Mouse (Mus musculus): ENCODE data around the gene Tipin.

Tipin gene

DNA sequence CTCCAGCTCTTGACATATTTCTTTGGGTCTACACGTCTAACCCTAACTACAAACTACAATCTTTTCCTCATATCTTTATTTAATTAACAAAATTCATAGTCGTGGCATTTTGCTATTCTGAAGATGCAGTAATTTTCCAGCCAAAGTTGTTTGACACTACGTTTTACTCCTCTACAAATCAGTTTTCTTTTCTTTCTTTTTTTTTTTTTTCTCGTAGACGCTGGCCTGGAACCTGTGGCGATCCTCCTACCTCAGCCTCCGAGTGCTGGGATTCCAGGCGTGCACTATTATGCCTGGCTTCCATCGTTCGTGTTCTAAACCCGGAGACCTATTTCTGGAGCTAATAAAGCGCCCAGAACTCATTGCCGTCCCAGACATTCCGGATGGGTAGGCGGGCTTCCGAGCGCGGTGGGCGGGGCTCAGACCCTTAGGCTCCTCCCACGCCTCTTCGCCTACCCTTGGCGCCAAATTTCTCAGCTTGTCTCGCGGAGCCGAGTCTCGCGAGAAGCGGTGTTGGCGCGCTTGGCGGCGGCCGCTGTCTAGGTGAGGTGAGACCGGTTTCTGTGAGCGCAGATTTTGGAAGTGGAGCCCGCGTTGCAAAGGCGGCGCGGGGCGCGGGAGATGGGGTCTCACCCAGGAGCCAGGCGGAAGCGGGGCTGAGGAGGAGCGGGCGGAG lies at the start of gene Tipin:
TSS of gene Tipin (plus strand) at position 477 of the 676 bp plus-strand sequence.
- 1% methylated on average over 46 of the region's 46 CpGs for WGBS

- 19% methylated on average over 3 of the region's 3 CpGs for WGBS
Measured at GRCm38 (mm10) chr9:64231674-64232073, 49.7 kb upstream of the Tipin start.

DNA sequence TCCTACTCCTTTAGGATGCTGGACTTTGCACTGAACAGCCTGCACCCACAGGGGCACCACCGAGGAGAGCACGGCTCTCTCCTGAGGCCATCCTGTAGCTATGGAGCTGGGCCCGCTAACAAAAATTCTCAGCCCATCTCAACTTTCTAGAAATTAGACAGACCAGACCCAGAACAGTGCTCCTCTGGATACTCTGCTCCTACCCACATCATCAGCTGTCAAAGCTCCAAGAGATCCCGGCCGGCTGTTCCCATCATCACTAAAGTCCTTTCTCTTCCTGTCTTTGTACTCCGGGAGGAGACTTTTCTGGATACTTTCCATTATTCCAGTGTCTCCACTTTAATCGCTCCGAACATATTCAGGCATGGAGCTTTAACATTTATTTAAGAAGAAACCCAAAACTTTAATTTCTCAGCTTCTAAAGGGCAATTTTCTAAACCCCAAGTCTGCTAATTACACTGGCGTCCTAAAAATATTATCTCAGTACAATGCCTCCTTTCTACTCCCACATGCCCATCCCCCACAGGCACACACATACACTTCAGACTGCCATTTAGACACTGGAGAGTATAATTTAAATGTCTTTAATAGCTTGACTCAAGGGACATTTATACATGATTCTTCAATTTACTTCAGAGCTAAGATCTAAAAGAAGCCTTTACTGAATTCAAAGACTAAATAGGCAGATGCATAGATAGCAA lies 49.0 kb upstream of the Tipin start:
- WGBS, result 32% methylated on average over 9 of the region's 9 CpGs

GRCm38 (mm10) chr9:64233656-64234055 lies 47.7 kb upstream of the Tipin start:
- WGBS, result 81% methylated on average over 5 of the region's 5 CpGs

- 95% methylated on average over 8 of the region's 8 CpGs for WGBS
Measured at GRCm38 (mm10) chr9:64234768-64235435, 46.5 kb upstream of the Tipin start, which contains the start of gene Uchl4. Gene Uchl4, plus strand, starts transcription at chr9:64235201.

- WGBS, result 97% methylated on average over 7 of the region's 7 CpGs
Measured at GRCm38 (mm10) chr9:64236056-64236455, 45.3 kb upstream of the Tipin start.

DNA sequence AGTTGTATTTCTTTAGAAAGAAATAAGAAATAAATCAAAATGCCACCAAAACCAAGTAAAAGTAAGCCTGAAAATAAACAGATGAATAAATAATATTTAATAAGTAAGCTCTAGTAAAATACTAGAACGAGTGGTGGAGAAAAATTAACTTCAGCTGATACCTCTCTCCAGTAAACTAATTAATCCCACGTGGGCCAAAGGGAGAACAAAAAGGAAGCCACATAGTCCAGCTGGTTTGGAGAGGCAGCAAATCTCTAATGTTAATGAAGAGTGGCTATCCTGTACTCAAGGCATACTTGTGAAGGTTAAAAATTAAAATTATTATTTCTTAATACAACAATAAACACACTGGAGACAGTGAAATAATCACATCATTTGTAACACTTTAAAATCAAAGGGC lies 41.3 kb upstream of the Tipin start:
- 51% methylated on average over 2 of the region's 2 CpGs for WGBS

DNA sequence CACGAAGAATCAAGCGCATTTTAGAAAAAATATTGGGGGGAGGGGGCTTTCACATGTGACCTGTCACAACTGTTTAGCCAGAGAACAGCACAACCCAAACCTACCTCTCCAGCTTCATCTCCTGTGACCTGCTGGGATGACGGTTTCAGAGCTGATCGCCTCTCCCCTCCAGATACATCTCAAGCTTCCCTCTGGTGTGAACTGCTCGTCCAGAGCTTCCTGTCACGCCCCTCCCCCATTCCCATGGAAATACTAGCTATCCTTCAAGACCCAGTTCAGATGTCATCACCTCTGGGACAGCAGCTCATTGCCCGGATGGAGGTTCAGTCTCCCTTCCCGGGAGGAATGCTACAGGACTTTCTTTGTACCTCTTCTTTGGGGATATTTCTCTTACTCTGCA lies 40.7 kb upstream of the Tipin start:
- 75% methylated on average over 8 of the region's 8 CpGs for WGBS

DNA sequence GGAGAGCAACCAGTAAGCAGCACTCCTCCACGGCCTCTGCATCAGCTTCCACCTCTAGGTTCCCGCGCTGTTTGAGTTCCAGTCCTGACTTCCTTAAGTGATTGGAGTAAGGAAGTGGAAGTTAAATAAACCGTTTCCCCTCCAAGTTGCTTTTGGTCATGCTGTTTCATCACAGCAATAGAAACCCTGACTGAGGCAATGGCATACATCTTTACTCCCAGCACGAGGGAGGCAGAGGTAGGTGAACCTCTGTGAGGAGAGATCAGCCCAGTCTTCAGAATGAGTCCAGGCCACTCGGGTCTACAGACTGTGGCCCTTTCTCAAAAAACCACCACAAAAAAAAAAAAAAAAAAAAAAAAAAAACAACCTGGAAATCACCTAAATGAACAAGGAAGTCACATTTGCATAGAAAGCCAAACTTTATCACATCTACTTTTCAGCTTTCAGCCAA lies 39.0 kb upstream of the Tipin start:
- 69% methylated on average over 6 of the region's 6 CpGs for WGBS

GRCm38 (mm10) chr9:64249371-64249770 lies 32.0 kb upstream of the Tipin start:
- WGBS, result 97% methylated on average over 1 of the region's 1 CpGs

GRCm38 (mm10) chr9:64252591-64253020 lies 28.8 kb upstream of the Tipin start:
- WGBS, result under 1% methylated on average over 16 of the region's 16 CpGs

- under 1% methylated on average over 89 of the region's 89 CpGs for WGBS
Measured at GRCm38 (mm10) chr9:64253021-64253904, 28.1 kb upstream of the Tipin start, which contains the start of gene Map2k1. Gene Map2k1, minus strand, starts transcription at chr9:64253631.

DNA sequence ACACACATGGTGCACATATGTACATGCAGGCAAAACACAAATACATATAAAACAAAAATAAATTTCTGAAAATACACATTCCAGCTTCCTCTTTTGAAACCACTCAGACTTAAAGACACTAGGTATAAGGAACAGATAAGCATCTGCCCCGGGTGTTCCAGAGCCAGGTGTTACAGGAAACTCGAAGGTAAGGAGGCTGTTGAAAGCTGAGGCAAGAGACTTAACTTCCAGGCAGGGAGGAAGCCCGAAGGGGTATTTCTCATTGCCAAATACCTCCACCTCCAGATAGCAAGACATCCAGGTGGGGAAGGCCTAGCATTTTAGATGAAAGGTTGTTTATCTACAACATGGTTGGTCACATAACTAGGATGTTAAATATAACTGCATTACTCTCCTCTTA lies 26.0 kb upstream of the Tipin start:
- WGBS, result 83% methylated on average over 3 of the region's 3 CpGs

DNA sequence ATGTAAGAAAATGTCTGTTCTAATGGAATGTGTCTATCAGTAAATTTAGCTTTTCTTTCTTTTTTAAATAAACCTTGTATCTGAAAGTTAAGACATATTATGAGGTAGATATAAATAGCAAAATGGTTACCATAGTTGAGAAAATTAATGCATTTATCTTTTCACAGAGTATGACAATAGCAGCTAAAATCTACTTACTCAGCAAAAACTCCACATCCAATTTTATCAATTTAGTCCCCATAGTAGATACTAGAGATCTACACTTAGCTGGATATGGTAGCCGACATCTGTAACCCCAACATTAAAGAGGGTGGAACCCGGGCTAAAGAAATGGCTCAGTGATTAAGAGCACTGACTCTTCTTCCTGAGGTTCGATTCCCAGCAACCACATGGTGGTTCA lies 25.2 kb upstream of the Tipin start:
- WGBS, result 92% methylated on average over 3 of the region's 3 CpGs

GRCm38 (mm10) chr9:64259906-64260305 lies 21.5 kb upstream of the Tipin start:
- WGBS, result 89% methylated on average over 5 of the region's 5 CpGs

GRCm38 (mm10) chr9:64261023-64261422 lies 20.4 kb upstream of the Tipin start:
- 78% methylated on average over 4 of the region's 4 CpGs for WGBS

GRCm38 (mm10) chr9:64264813-64265212 lies 16.6 kb upstream of the Tipin start:
- 42% methylated on average over 1 of the region's 1 CpGs for WGBS

GRCm38 (mm10) chr9:64267231-64267630 lies 14.2 kb upstream of the Tipin start:
- WGBS, result 76% methylated on average over 1 of the region's 1 CpGs

- WGBS, result 71% methylated on average over 10 of the region's 10 CpGs
Measured at GRCm38 (mm10) chr9:64268196-64268595, 13.2 kb upstream of the Tipin start.

DNA sequence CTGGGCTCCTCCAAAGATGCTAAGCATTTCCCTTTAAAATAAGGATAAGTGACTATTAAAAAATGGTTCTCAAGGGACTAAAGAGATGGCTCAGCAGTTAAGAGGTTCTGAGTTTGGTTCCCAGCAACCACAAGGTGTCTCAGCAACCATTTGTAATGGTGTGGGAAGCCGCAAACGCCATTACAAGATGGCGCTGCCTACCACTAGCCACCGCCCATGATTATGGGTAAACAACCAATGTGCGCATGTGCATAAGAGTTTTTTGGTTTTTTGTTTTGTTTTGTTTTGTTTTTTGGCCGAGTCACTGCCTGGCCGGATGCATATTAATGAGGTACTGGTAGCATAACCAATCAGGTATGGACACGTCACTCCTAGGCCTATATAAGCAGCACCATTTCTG lies 12.5 kb upstream of the Tipin start:
- 95% methylated on average over 8 of the region's 8 CpGs for WGBS

GRCm38 (mm10) chr9:64271249-64271648 lies 10.1 kb upstream of the Tipin start:
- 68% methylated on average over 3 of the region's 3 CpGs for WGBS

DNA sequence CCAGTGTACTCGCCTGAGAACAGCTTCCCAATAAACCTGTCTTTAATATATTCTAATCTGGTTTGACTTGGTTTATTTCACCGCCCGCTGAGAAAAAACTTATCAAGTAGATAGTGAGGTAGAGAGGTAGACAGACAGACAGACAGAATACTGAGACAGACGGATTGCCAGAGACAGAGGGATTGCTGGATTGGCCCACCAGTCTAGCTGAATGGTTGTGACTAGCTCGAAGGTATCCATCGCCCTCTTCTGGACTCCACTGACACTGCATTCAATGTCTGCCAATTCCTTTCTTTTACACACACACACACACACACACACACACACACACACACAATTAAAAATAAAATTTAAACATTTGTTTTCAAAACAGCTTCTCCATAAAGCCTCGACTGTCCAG lies 8.8 kb upstream of the Tipin start:
- 38% methylated on average over 7 of the region's 7 CpGs for WGBS
